Mouse (Mus musculus): ENCODE data around the gene Lrpap1. TPM values are rescaled to one million over a fixed set of nuclear protein-coding genes. Genes with fewer than 3 reads are reported as not detected.

The Lrpap1 gene
- polyA plus RNA-seq, 1 experiment: 20.8 TPM

DNA sequence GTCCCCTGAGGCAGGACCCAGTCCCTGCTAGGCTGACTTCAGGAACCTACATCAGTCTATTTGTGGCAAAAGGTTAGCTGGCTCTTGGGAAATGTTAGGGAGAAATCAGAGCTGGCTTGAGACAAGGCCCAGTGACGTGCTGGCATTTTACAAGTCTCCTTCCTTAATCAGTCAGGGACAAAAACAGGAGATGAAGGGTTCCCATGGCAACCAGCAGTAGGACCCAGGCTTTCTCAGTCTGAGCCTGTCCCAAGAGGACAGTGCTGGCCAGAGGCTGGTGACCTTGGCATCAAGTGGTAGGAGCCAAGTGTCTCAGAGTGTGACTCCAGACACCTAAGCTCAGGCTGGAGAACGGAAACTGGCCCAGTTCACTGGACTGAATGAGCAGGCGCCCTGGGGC, 28.7 kb upstream of the Lrpap1 start:
- no peak for TF ChIP-seq CTCF (IDR thresholded peaks at IDR 0.05; ENCODE audit: extremely low read depth, insufficient read length, insufficient replicate concordance, low read depth, low read length)
- no peak for TF ChIP-seq POLR2A (IDR thresholded peaks at IDR 0.05; ENCODE audit: low read depth, low read length)
- no peaks in the 10 kb centered on the region for H3K27me3 ChIP-seq (ENCODE audit: control insufficient read depth, insufficient read depth, low read length)

GRCm38 (mm10) chr5:35133468-35133867, 27.9 kb upstream of the Lrpap1 start:
- WGBS: 88% methylated on average over 4 of the region's 4 CpGs
- H3K4me1 ChIP-seq (ENCODE audit: control insufficient read depth, insufficient read depth, insufficient read length, low read length): peaks cover 2% of the 10 kb centered on the region; the same call in 1 of the 2 replicates

More for the DNA sequence above, 28.7 kb upstream of the Lrpap1 start:
- no peaks in the 10 kb centered on the region for H3K36me3 ChIP-seq (ENCODE audit: control insufficient read depth, insufficient read depth, low read length)
- H3K4me3 ChIP-seq (ENCODE audit: low read depth, low read length): no peak overlapping the region
- peaks cover 2% of the 10 kb centered on the region; the same call in 1 of the 2 replicates for H3K4me1 ChIP-seq (ENCODE audit: control insufficient read depth, insufficient read depth, insufficient read length, low read length)
- 92% methylated on average over 3 of the region's 3 CpGs for WGBS
- no peak overlapping the region for H3K27ac ChIP-seq (ENCODE audit: insufficient read depth, low read depth, low read length)

DNA sequence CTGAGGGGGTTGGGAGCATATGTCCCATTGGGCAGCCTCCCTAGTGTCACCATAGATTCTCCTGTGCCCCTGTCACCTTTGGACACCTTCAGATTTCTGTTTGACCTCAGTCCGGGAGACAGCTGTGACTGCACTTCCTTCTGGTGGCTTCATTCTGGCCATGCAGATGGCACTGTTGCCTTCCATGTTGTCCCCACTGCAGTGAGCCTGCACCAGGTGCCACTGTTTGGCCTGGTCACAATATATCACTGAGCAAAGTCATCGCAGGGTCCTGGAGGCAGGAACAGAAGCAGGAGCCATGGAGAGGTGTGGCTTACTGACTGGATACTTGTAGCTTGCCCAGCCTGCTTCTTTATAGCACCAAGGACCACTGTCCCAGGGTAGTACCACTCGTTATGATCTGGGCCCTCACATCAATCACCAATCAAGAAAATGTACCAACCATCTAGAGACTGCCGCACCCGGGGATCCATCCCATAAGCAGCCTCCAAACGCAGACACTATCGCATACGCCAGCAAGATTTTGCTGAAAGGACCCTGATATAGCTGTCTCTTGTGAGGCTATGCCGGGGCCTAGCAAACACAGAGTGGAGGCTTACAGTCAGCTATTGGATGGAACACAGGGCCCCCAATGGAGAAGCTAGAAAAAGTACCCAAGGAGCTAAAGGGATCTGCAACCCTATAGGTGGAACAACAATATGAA, 26.9 kb upstream of the Lrpap1 start:
- Histone ChIP-seq H3K27me3 (ENCODE audit: control insufficient read depth, insufficient read depth, low read length) (no peaks in the 10 kb centered on the region), H3K4me3 (ENCODE audit: low read depth, low read length) (no peak overlapping the region), H3K4me1 (ENCODE audit: control insufficient read depth, insufficient read depth, insufficient read length, low read length) (peaks cover 2% of the 10 kb centered on the region; the same call in 1 of the 2 replicates), H3K27ac (ENCODE audit: insufficient read depth, low read depth, low read length) (no peak overlapping the region), H3K36me3 (ENCODE audit: control insufficient read depth, insufficient read depth, low read length) (no peaks in the 10 kb centered on the region)
- 90% methylated on average over 9 of the region's 9 CpGs for WGBS
- TF ChIP-seq CTCF (IDR thresholded peaks at IDR 0.05; ENCODE audit: extremely low read depth, insufficient read length, insufficient replicate concordance, low read depth, low read length): no peak
- TF ChIP-seq POLR2A (IDR thresholded peaks at IDR 0.05; ENCODE audit: low read depth, low read length): no peak

More at GRCm38 (mm10) chr5:35133468-35133867, 27.9 kb upstream of the Lrpap1 start:
- Histone ChIP-seq H3K27ac (ENCODE audit: insufficient read depth, low read depth, low read length) (no peak overlapping the region), H3K27me3 (ENCODE audit: control insufficient read depth, insufficient read depth, low read length) (no peaks in the 10 kb centered on the region), H3K36me3 (ENCODE audit: control insufficient read depth, insufficient read depth, low read length) (no peaks in the 10 kb centered on the region), H3K4me3 (ENCODE audit: low read depth, low read length) (no peak overlapping the region)
- TF ChIP-seq POLR2A (IDR thresholded peaks at IDR 0.05; ENCODE audit: low read depth, low read length) (no peak), CTCF (IDR thresholded peaks at IDR 0.05; ENCODE audit: extremely low read depth, insufficient read length, insufficient replicate concordance, low read depth, low read length) (no peak)

- TF ChIP-seq POLR2A (IDR thresholded peaks at IDR 0.05; ENCODE audit: low read depth, low read length): no peak
- TF ChIP-seq CTCF (IDR thresholded peaks at IDR 0.05; ENCODE audit: extremely low read depth, insufficient read length, insufficient replicate concordance, low read depth, low read length): peak; percentile 76; the same call in 1 of the 2 replicates
- Histone ChIP-seq H3K27ac (ENCODE audit: insufficient read depth, low read depth, low read length) (no peak overlapping the region), H3K4me3 (ENCODE audit: low read depth, low read length) (no peak overlapping the region), H3K36me3 (ENCODE audit: control insufficient read depth, insufficient read depth, low read length) (no peaks in the 10 kb centered on the region), H3K4me1 (ENCODE audit: control insufficient read depth, insufficient read depth, insufficient read length, low read length) (peaks cover 2% of the 10 kb centered on the region; the same call in 1 of the 2 replicates), H3K27me3 (ENCODE audit: control insufficient read depth, insufficient read depth, low read length) (no peaks in the 10 kb centered on the region)
- 9% methylated on average over 7 of the region's 7 CpGs for WGBS
Measured at GRCm38 (mm10) chr5:35131773-35132172, 26.2 kb upstream of the Lrpap1 start.

GRCm38 (mm10) chr5:35131237-35131636, 25.7 kb upstream of the Lrpap1 start:
- Histone ChIP-seq H3K4me3 (ENCODE audit: low read depth, low read length) (no peak overlapping the region), H3K4me1 (ENCODE audit: control insufficient read depth, insufficient read depth, insufficient read length, low read length) (peaks cover 2% of the 10 kb centered on the region; the same call in 1 of the 2 replicates), H3K36me3 (ENCODE audit: control insufficient read depth, insufficient read depth, low read length) (no peaks in the 10 kb centered on the region), H3K27ac (ENCODE audit: insufficient read depth, low read depth, low read length) (no peak overlapping the region), H3K27me3 (ENCODE audit: control insufficient read depth, insufficient read depth, low read length) (no peaks in the 10 kb centered on the region)
- 18% methylated on average over 1 of the region's 1 CpGs for WGBS
- TF ChIP-seq CTCF (IDR thresholded peaks at IDR 0.05; ENCODE audit: extremely low read depth, insufficient read length, insufficient replicate concordance, low read depth, low read length): peak; percentile 15; the same call in 1 of the 2 replicates
- no peak for TF ChIP-seq POLR2A (IDR thresholded peaks at IDR 0.05; ENCODE audit: low read depth, low read length)

DNA sequence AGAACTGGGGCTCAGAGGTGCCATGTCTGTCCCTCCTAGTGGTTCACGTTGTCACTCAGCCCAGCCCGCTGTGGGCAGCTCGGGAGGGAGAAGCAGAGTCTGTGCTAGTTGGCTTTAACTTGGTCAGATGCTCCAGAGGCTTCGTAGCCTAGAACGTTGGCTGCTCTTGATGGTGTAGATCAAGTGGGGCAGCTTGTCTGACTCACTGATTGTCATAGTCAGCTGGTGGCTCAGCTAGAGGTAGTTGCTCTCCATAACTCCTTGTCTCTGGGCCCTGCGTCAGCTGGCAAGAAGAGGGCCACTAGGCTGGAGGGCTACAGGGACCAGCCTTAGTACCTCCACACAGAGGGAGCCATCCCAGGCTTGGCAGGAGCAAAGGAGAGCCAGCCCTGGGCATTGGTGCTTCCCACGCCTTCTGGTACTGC, 24.2 kb upstream of the Lrpap1 start:
- WGBS: 91% methylated on average over 7 of the region's 7 CpGs
- no peak overlapping the region for H3K4me3 ChIP-seq (ENCODE audit: low read depth, low read length)
- no peaks in the 10 kb centered on the region for H3K36me3 ChIP-seq (ENCODE audit: control insufficient read depth, insufficient read depth, low read length)
- TF ChIP-seq POLR2A (IDR thresholded peaks at IDR 0.05; ENCODE audit: low read depth, low read length) (no peak), CTCF (IDR thresholded peaks at IDR 0.05; ENCODE audit: extremely low read depth, insufficient read length, insufficient replicate concordance, low read depth, low read length) (no peak)
- H3K27ac ChIP-seq (ENCODE audit: insufficient read depth, low read depth, low read length): no peak overlapping the region
- H3K27me3 ChIP-seq (ENCODE audit: control insufficient read depth, insufficient read depth, low read length): no peaks in the 10 kb centered on the region
- no peaks in the 10 kb centered on the region for H3K4me1 ChIP-seq (ENCODE audit: control insufficient read depth, insufficient read depth, insufficient read length, low read length)

DNA sequence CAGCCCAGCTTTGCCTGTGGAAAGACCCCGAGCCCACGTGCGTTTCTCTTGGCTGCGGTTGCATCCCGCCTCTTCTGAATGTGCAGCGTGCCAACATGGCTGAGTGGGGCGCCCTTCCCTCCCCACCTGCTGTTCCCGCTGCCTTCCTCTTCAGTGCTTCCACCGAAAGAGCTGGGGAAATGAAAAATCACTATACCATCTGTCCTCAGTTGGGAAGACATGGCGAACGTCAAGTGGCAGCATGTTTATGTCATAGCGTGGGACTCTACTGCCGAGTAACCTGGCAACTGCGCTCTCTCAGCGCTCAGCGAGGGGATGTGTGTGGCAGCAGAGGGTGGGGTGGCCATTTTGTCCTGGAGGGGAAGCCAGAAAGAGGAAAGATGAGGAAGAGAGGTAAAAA, 23.6 kb upstream of the Lrpap1 start:
- no peaks in the 10 kb centered on the region for H3K27me3 ChIP-seq (ENCODE audit: control insufficient read depth, insufficient read depth, low read length)
- H3K4me3 ChIP-seq (ENCODE audit: low read depth, low read length): no peak overlapping the region
- H3K4me1 ChIP-seq (ENCODE audit: control insufficient read depth, insufficient read depth, insufficient read length, low read length): no peaks in the 10 kb centered on the region
- no peak overlapping the region for H3K27ac ChIP-seq (ENCODE audit: insufficient read depth, low read depth, low read length)
- no peaks in the 10 kb centered on the region for H3K36me3 ChIP-seq (ENCODE audit: control insufficient read depth, insufficient read depth, low read length)
- 84% methylated on average over 16 of the region's 16 CpGs for WGBS
- no peak for TF ChIP-seq POLR2A (IDR thresholded peaks at IDR 0.05; ENCODE audit: low read depth, low read length)
- TF ChIP-seq CTCF (IDR thresholded peaks at IDR 0.05; ENCODE audit: extremely low read depth, insufficient read length, insufficient replicate concordance, low read depth, low read length): no peak
